Mouse (Mus musculus): ENCODE data around the gene Gmpr2. TPM values are rescaled to one million over a fixed set of nuclear protein-coding genes. Genes with fewer than 3 reads are reported as not detected.

Gene Gmpr2
- polyA plus RNA-seq, 1 experiment from 2014 or later: 63.5 TPM

- Histone ChIP-seq H3K4me3 (no peak within 1 kb of the TSS), H3K36me3 (peaks cover 18% of the 10 kb centered on the region), H3K27ac (replicated peaks) (no peak within 1 kb of the TSS), H3K9me3 (replicated peaks) (no peaks in the 10 kb centered on the region), H3K4me1 (peaks cover 8% of the 10 kb centered on the region), H3K27me3 (ENCODE audit: low read depth, poor library complexity, severe bottlenecking) (no peaks in the 10 kb centered on the region)
- 91% methylated on average over 2 of the region's 2 CpGs for whole genome bisulfite sequencing
- DNase-seq (ENCODE audit: low spot score): no peak
Measured at GRCm38 (mm10) chr14:55649884-55650283, 21.9 kb upstream of the Gmpr2 start, which contains the start of gene Tssk4. Tssk4 (plus strand) TSS chr14:55650184.

GRCm38 (mm10) chr14:55651528-55651927 is 20.2 kb upstream of the Gmpr2 start:
- 89% methylated on average over 7 of the region's 7 CpGs for WGBS
- Histone ChIP-seq H3K9me3 (replicated peaks) (no peaks in the 10 kb centered on the region), H3K4me3 (no peak overlapping the region), H3K27me3 (ENCODE audit: low read depth, poor library complexity, severe bottlenecking) (no peaks in the 10 kb centered on the region), H3K36me3 (peaks cover 10% of the 10 kb centered on the region), H3K4me1 (no peaks in the 10 kb centered on the region), H3K27ac (replicated peaks) (no peak overlapping the region)
- no peak for DNase-seq (ENCODE audit: low spot score)

- Histone ChIP-seq H3K27me3 (ENCODE audit: low read depth, poor library complexity, severe bottlenecking) (no peaks in the 10 kb centered on the region), H3K36me3 (peaks cover 28% of the 10 kb centered on the region), H3K4me1 (peaks cover 16% of the 10 kb centered on the region), H3K4me3 (no peak overlapping the region), H3K9me3 (replicated peaks) (no peaks in the 10 kb centered on the region), H3K27ac (replicated peaks) (no peak overlapping the region)
- WGBS: 93% methylated on average over 3 of the region's 3 CpGs
- no peak for DNase-seq (ENCODE audit: low spot score)
Measured at GRCm38 (mm10) chr14:55656935-55657334, 14.8 kb upstream of the Gmpr2 start.

- Histone ChIP-seq H3K4me3 (no peak overlapping the region; the same call in 1 of the 2 replicates), H3K9me3 (replicated peaks) (no peaks in the 10 kb centered on the region), H3K36me3 (peaks cover 39% of the 10 kb centered on the region), H3K27ac (replicated peaks) (no peak overlapping the region), H3K27me3 (ENCODE audit: low read depth, poor library complexity, severe bottlenecking) (no peaks in the 10 kb centered on the region), H3K4me1 (peaks cover 16% of the 10 kb centered on the region)
- DNase-seq (ENCODE audit: low spot score): no peak
- WGBS: 93% methylated on average over 5 of the region's 5 CpGs
Measured at GRCm38 (mm10) chr14:55658011-55658410, 13.7 kb upstream of the Gmpr2 start.

- peak; percentile 80 for DNase-seq (ENCODE audit: low spot score)
- WGBS: under 1% methylated on average over 39 of the region's 39 CpGs
- H3K36me3 ChIP-seq: peaks cover 50% of the 10 kb centered on the region
- H3K27me3 ChIP-seq (ENCODE audit: low read depth, poor library complexity, severe bottlenecking): no peaks in the 10 kb centered on the region
- peak within 1 kb of the TSS; percentile 80 for H3K4me3 ChIP-seq
- H3K9me3 ChIP-seq (replicated peaks): no peaks in the 10 kb centered on the region
- H3K4me1 ChIP-seq: peaks cover 16% of the 10 kb centered on the region
- peak within 1 kb of the TSS; percentile 89 for H3K27ac ChIP-seq (replicated peaks)
Measured at GRCm38 (mm10) chr14:55659960-55660573, 11.7 kb upstream of the Gmpr2 start, which contains the start of gene Mdp1. Mdp1 (minus strand) TSS chr14:55660508.

GRCm38 (mm10) chr14:55660636-55661035 is 11.1 kb upstream of the Gmpr2 start:
- H3K9me3 ChIP-seq (replicated peaks): no peaks in the 10 kb centered on the region
- H3K27me3 ChIP-seq (ENCODE audit: low read depth, poor library complexity, severe bottlenecking): no peaks in the 10 kb centered on the region
- peak overlapping the region; percentile 80 for H3K4me3 ChIP-seq
- peaks cover 16% of the 10 kb centered on the region for H3K4me1 ChIP-seq
- H3K36me3 ChIP-seq: peaks cover 52% of the 10 kb centered on the region
- WGBS: 42% methylated on average over 2 of the region's 2 CpGs
- peak overlapping the region; percentile 89; the same call in 1 of the 2 replicates for H3K27ac ChIP-seq (replicated peaks)
- DNase-seq (ENCODE audit: low spot score): no peak

- Histone ChIP-seq H3K36me3 (peaks cover 38% of the 10 kb centered on the region), H3K27ac (replicated peaks) (peak overlapping the region; percentile 96), H3K4me1 (peaks cover 28% of the 10 kb centered on the region), H3K9me3 (replicated peaks) (no peaks in the 10 kb centered on the region), H3K4me3 (peak overlapping the region; percentile 82), H3K27me3 (ENCODE audit: low read depth, poor library complexity, severe bottlenecking) (no peaks in the 10 kb centered on the region)
- under 1% methylated on average over 12 of the region's 12 CpGs for WGBS
- DNase-seq (ENCODE audit: low spot score): no peak
Measured at GRCm38 (mm10) chr14:55671486-55671832, 282 bp upstream of the Gmpr2 start.

- H3K9me3 ChIP-seq (replicated peaks): no peaks in the 10 kb centered on the region
- no peak for DNase-seq (ENCODE audit: low spot score)
- peaks cover 45% of the 10 kb centered on the region for H3K36me3 ChIP-seq
- no peaks in the 10 kb centered on the region for H3K27me3 ChIP-seq (ENCODE audit: low read depth, poor library complexity, severe bottlenecking)
- H3K27ac ChIP-seq (replicated peaks): peak overlapping the region; percentile 96
- 82% methylated on average over 7 of the region's 7 CpGs for WGBS
- H3K4me3 ChIP-seq: peak overlapping the region; percentile 82
- peaks cover 28% of the 10 kb centered on the region for H3K4me1 ChIP-seq
Measured at GRCm38 (mm10) chr14:55672741-55673060, 960 bp downstream of the Gmpr2 start.

GRCm38 (mm10) chr14:55677615-55678014 is 5.9 kb downstream of the Gmpr2 start:
- Histone ChIP-seq H3K4me3 (no peak overlapping the region), H3K4me1 (peaks cover 24% of the 10 kb centered on the region), H3K27me3 (ENCODE audit: low read depth, poor library complexity, severe bottlenecking) (no peaks in the 10 kb centered on the region), H3K27ac (replicated peaks) (no peak overlapping the region), H3K9me3 (replicated peaks) (no peaks in the 10 kb centered on the region), H3K36me3 (peaks cover 56% of the 10 kb centered on the region)
- DNase-seq (ENCODE audit: low spot score): no peak
- 84% methylated on average over 4 of the region's 4 CpGs for WGBS

GRCm38 (mm10) chr14:55681160-55682117 is 9.7 kb downstream of the Gmpr2 start, which contains the start of gene Tinf2:
Tinf2 (minus strand) TSS chr14:55681820.
- WGBS: under 1% methylated on average over 66 of the region's 66 CpGs
- H3K27me3 ChIP-seq (ENCODE audit: low read depth, poor library complexity, severe bottlenecking): no peaks in the 10 kb centered on the region
- H3K9me3 ChIP-seq (replicated peaks): no peaks in the 10 kb centered on the region
- H3K27ac ChIP-seq (replicated peaks): peak within 1 kb of the TSS; percentile 93
- peak within 1 kb of the TSS; percentile 91 for H3K4me3 ChIP-seq
- H3K4me1 ChIP-seq: peaks cover 16% of the 10 kb centered on the region
- peaks cover 41% of the 10 kb centered on the region for H3K36me3 ChIP-seq
- peak; percentile 94 for DNase-seq (ENCODE audit: low spot score)

- WGBS: 15% methylated on average over 3 of the region's 3 CpGs
- peaks cover 34% of the 10 kb centered on the region for H3K36me3 ChIP-seq
- peak overlapping the region; percentile 93 for H3K27ac ChIP-seq (replicated peaks)
- H3K4me3 ChIP-seq: peak overlapping the region; percentile 91
- no peaks in the 10 kb centered on the region for H3K9me3 ChIP-seq (replicated peaks)
- no peak for DNase-seq (ENCODE audit: low spot score)
- H3K4me1 ChIP-seq: peaks cover 16% of the 10 kb centered on the region
- H3K27me3 ChIP-seq (ENCODE audit: low read depth, poor library complexity, severe bottlenecking): no peaks in the 10 kb centered on the region
Measured at GRCm38 (mm10) chr14:55682118-55682493, 10.4 kb downstream of the Gmpr2 start.

GRCm38 (mm10) chr14:55689433-55689832 is 17.7 kb downstream of the Gmpr2 start:
- Histone ChIP-seq H3K9me3 (replicated peaks) (no peaks in the 10 kb centered on the region), H3K27ac (replicated peaks) (no peak overlapping the region), H3K27me3 (ENCODE audit: low read depth, poor library complexity, severe bottlenecking) (no peaks in the 10 kb centered on the region), H3K4me3 (no peak overlapping the region), H3K4me1 (no peaks in the 10 kb centered on the region), H3K36me3 (no peaks in the 10 kb centered on the region)
- no peak for DNase-seq (ENCODE audit: low spot score)
- WGBS: 86% methylated on average over 10 of the region's 10 CpGs

- Histone ChIP-seq H3K36me3 (no peaks in the 10 kb centered on the region), H3K4me1 (no peaks in the 10 kb centered on the region), H3K4me3 (no peak overlapping the region), H3K9me3 (replicated peaks) (no peaks in the 10 kb centered on the region), H3K27me3 (ENCODE audit: low read depth, poor library complexity, severe bottlenecking) (no peaks in the 10 kb centered on the region), H3K27ac (replicated peaks) (no peak overlapping the region)
- WGBS: 89% methylated on average over 4 of the region's 4 CpGs
- no peak for DNase-seq (ENCODE audit: low spot score)
Measured at GRCm38 (mm10) chr14:55697226-55697625, 25.5 kb downstream of the Gmpr2 start.
